Mouse (Mus musculus) embryonic facial prominence, embryonic 14.5 days (tissue): Measurements from ENCODE around the gene Marc2. TPM values are rescaled to one million over a fixed set of nuclear protein-coding genes. Genes with fewer than 3 reads are reported as not detected.

Source experiments
- ATAC-seq: fragments of 200-750 bp; cut with Nextera tagmentation; 2 replicates; pipeline ENCODE4 v1.8.0; 2017; ENCODE audit warnings: low read depth, moderate number of reproducible peaks, moderate TSS enrichment
- DNase-seq: peaks from one replicate; pipeline ENCODE4 v3.0.0-alpha.2; 2015; ENCODE audit warnings: low spot score
- H3K27ac ChIP-seq: fragments of 300-500 bp; sonication (generic); replicated peaks from 2 replicates; pipeline ENCODE4 v1.5.1; 2014; ENCODE audit warnings: low read depth, mild to moderate bottlenecking, low read length, moderate library complexity
- H3K27me3 ChIP-seq: fragments of 300-500 bp; sonication (generic); replicated peaks from 2 replicates; pipeline ENCODE4 v1.6.1; 2014; ENCODE audit warnings: low read length; ENCODE audit not compliant: control insufficient read depth, insufficient read depth
- H3K36me3 ChIP-seq: fragments of 300-500 bp; sonication (generic); 2 replicates; pipeline ENCODE4 v1.6.1; 2014; ENCODE audit warnings: low read length, mixed read lengths; ENCODE audit not compliant: control insufficient read depth, insufficient read depth
- H3K4me1 ChIP-seq: fragments of 300-500 bp; sonication (generic); 2 replicates; pipeline ENCODE4 v1.6.1; 2014; ENCODE audit warnings: antibody characterized with exemption, low read length; ENCODE audit not compliant: control insufficient read depth, insufficient read depth
- H3K4me2 ChIP-seq: fragments of 300-500 bp; sonication (generic); 2 replicates; pipeline ENCODE4 v1.6.1; 2014; ENCODE audit warnings: low read depth, mild to moderate bottlenecking, low read length, moderate library complexity, mixed read lengths
- H3K4me3 ChIP-seq: fragments of 300-500 bp; sonication (generic); 2 replicates; pipeline ENCODE4 v1.5.1; 2014; ENCODE audit warnings: low read depth, mild to moderate bottlenecking, low read length
- H3K9ac ChIP-seq: fragments of 300-500 bp; sonication (generic); 2 replicates; pipeline ENCODE4 v1.6.1; 2014; ENCODE audit warnings: low read depth, mild to moderate bottlenecking, low read length, moderate library complexity, mixed read lengths
- H3K9me3 ChIP-seq: fragments of 300-500 bp; sonication (generic); 2 replicates; pipeline ENCODE4 v1.6.1; 2016; ENCODE audit warnings: low read length; ENCODE audit not compliant: control insufficient read depth
- WGBS: fragments of 180-500 bp; shearing (Covaris S2); extraction: QIAGEN DNeasy Blood & Tissue Kit; methylation state at CpG from one replicate; pipeline ENCODE4 v1.1.7; 2014; 5-methylcytosine and 5-hydroxymethylcytosine counted together
- polyA plus RNA-seq: library from polyadenylated mRNA; unstranded; fragments of >200 nt; fragmentation: Nextera tagmentation; extraction: Ambion mirVana; gene quantifications from 2 replicates; pipeline ENCODE4 v1.2.1, GENCODE M21; 2014

The Marc2 gene
- polyA plus RNA-seq, 1 experiment from 2014 or later = 218 TPM

- ATAC-seq = no peak
- no peak overlapping the region for H3K9ac ChIP-seq
- no peaks in the 10 kb centered on the region for H3K9me3 ChIP-seq
- no peaks in the 10 kb centered on the region for H3K36me3 ChIP-seq
- no peak overlapping the region for H3K4me3 ChIP-seq
- H3K27ac ChIP-seq = no peak overlapping the region
- no peak for DNase-seq
- 76% methylated on average over 2 of the region's 2 CpGs for WGBS
- H3K4me2 ChIP-seq = no peak overlapping the region
- 0 out of 2 replicates have a peak, but pooled peaks cover 5% of the 10 kb centered on the region for H3K4me1 ChIP-seq
- H3K27me3 ChIP-seq = peaks cover 15% of the 10 kb centered on the region
These were observed 31.1 kb upstream of the Marc2 start for GRCm38 (mm10) chr1:184877306-184877705.

- DNase-seq (no peak), ATAC-seq (no peak)
- Histone ChIP-seq H3K27ac (no peak overlapping the region), H3K9ac (no peak overlapping the region), H3K9me3 (no peaks in the 10 kb centered on the region), H3K27me3 (no peaks in the 10 kb centered on the region), H3K4me1 (peaks cover 15% of the 10 kb centered on the region; the same call in 1 of the 2 replicates), H3K4me2 (no peak overlapping the region), H3K36me3 (no peaks in the 10 kb centered on the region), H3K4me3 (no peak overlapping the region)
- WGBS = 83% methylated on average over 11 of the region's 11 CpGs
These were observed 27.7 kb upstream of the Marc2 start for GRCm38 (mm10) chr1:184873910-184874309.

- H3K9me3 ChIP-seq = no peaks in the 10 kb centered on the region
- H3K4me1 ChIP-seq = peaks cover 14% of the 10 kb centered on the region; the same call in 1 of the 2 replicates
- H3K4me2 ChIP-seq = no peak overlapping the region
- H3K27ac ChIP-seq = no peak overlapping the region
- H3K36me3 ChIP-seq = no peaks in the 10 kb centered on the region
- DNase-seq (no peak), ATAC-seq (no peak)
- H3K9ac ChIP-seq = no peak overlapping the region
- H3K27me3 ChIP-seq = no peaks in the 10 kb centered on the region
- 76% methylated on average over 7 of the region's 7 CpGs for WGBS
- H3K4me3 ChIP-seq = no peak overlapping the region
These were observed 26.0 kb upstream of the Marc2 start for GRCm38 (mm10) chr1:184872069-184872819.

GRCm38 (mm10) chr1:184871506-184871905, 25.3 kb upstream of the Marc2 start:
- ATAC-seq (0 out of 2 replicates have a peak, but pooled peaks have one; percentile 30), DNase-seq (peak; percentile 25)
- H3K27ac ChIP-seq = no peak overlapping the region

GRCm38 (mm10) chr1:184870646-184871385, 24.6 kb upstream of the Marc2 start:
- H3K9me3 ChIP-seq = no peaks in the 10 kb centered on the region
- no peak overlapping the region for H3K4me2 ChIP-seq
- H3K9ac ChIP-seq = no peak overlapping the region
- DNase-seq (no peak), ATAC-seq (no peak)
- peaks cover 14% of the 10 kb centered on the region; the same call in 1 of the 2 replicates for H3K4me1 ChIP-seq
- H3K27ac ChIP-seq = no peak overlapping the region
- no peaks in the 10 kb centered on the region for H3K36me3 ChIP-seq
- WGBS = 75% methylated on average over 11 of the region's 11 CpGs
- no peak overlapping the region for H3K4me3 ChIP-seq
- H3K27me3 ChIP-seq = no peaks in the 10 kb centered on the region

More at GRCm38 (mm10) chr1:184871506-184871905, 25.3 kb upstream of the Marc2 start:
- Histone ChIP-seq H3K4me2 (no peak overlapping the region), H3K9ac (no peak overlapping the region), H3K9me3 (no peaks in the 10 kb centered on the region), H3K4me3 (no peak overlapping the region), H3K27me3 (no peaks in the 10 kb centered on the region), H3K36me3 (no peaks in the 10 kb centered on the region), H3K4me1 (peaks cover 14% of the 10 kb centered on the region; the same call in 1 of the 2 replicates)
- 80% methylated on average over 1 of the region's 1 CpGs for WGBS

GRCm38 (mm10) chr1:184869939-184870565, 23.8 kb upstream of the Marc2 start:
- Histone ChIP-seq H3K27me3 (no peaks in the 10 kb centered on the region), H3K9ac (no peak overlapping the region), H3K4me3 (no peak overlapping the region), H3K4me2 (no peak overlapping the region), H3K9me3 (no peaks in the 10 kb centered on the region), H3K36me3 (no peaks in the 10 kb centered on the region), H3K27ac (no peak overlapping the region), H3K4me1 (peaks cover 14% of the 10 kb centered on the region; the same call in 1 of the 2 replicates)
- ATAC-seq (peak; percentile 53; the same call in 1 of the 2 replicates), DNase-seq (peak; percentile 66)
- 59% methylated on average over 4 of the region's 4 CpGs for WGBS

GRCm38 (mm10) chr1:184867640-184868120, 21.4 kb upstream of the Marc2 start:
- Histone ChIP-seq H3K9ac (no peak overlapping the region), H3K9me3 (no peaks in the 10 kb centered on the region), H3K4me1 (peaks cover 14% of the 10 kb centered on the region; the same call in 1 of the 2 replicates), H3K4me3 (no peak overlapping the region), H3K27ac (no peak overlapping the region), H3K27me3 (no peaks in the 10 kb centered on the region), H3K4me2 (no peak overlapping the region), H3K36me3 (no peaks in the 10 kb centered on the region)
- no peak for ATAC-seq
- 75% methylated on average over 3 of the region's 3 CpGs for WGBS
- no peak for DNase-seq

- DNase-seq (peak; percentile 45), ATAC-seq (no peak)
- 29% methylated on average over 7 of the region's 7 CpGs for WGBS
- Histone ChIP-seq H3K4me3 (no peak overlapping the region), H3K9me3 (no peaks in the 10 kb centered on the region), H3K4me2 (no peak overlapping the region), H3K27me3 (no peaks in the 10 kb centered on the region), H3K36me3 (no peaks in the 10 kb centered on the region), H3K27ac (no peak overlapping the region), H3K9ac (no peak overlapping the region), H3K4me1 (no peaks in the 10 kb centered on the region)
These were observed 18.1 kb upstream of the Marc2 start for GRCm38 (mm10) chr1:184864381-184864801.
